Mouse (Mus musculus) liver, adult 2 months (tissue): Measurements from ENCODE around the gene Vwa8. TPM values are rescaled to one million over a fixed set of nuclear protein-coding genes. Genes with fewer than 3 reads are reported as not detected.

Experiments used
- DNase-seq: peaks from one replicate; pipeline ENCODE4 v3.0.0-alpha.2; 2011; ENCODE audit warnings: low read depth, low spot score; ENCODE audit errors: extremely low read depth
- H3K27ac ChIP-seq: fragments of 200-500 bp; replicated peaks from 2 replicates; pipeline ENCODE4 v1.5.1; 2012; ENCODE audit warnings: low read depth, mild to moderate bottlenecking, control low read depth, inconsistent platforms, low read length; ENCODE audit not compliant: insufficient read depth
- H3K27me3 ChIP-seq: fragments of 200-500 bp; 2 replicates; pipeline ENCODE4 v1.6.1; 2012; ENCODE audit warnings: mild to moderate bottlenecking, moderate library complexity, low read length, inconsistent platforms; ENCODE audit not compliant: control insufficient read depth, insufficient read depth
- H3K36me3 ChIP-seq: fragments of 200-500 bp; 2 replicates; pipeline ENCODE4 v1.6.1; 2012; ENCODE audit warnings: low read length, inconsistent platforms; ENCODE audit not compliant: control insufficient read depth, insufficient read depth
- H3K4me1 ChIP-seq: fragments of 200-500 bp; 2 replicates; pipeline ENCODE4 v1.6.1; 2011; ENCODE audit warnings: low read length; ENCODE audit not compliant: control insufficient read depth, insufficient read depth
- H3K4me3 ChIP-seq: fragments of 200-500 bp; 2 replicates; pipeline ENCODE4 v1.5.1; 2011; ENCODE audit warnings: low read depth, mild to moderate bottlenecking, control low read depth, low read length, moderate library complexity; ENCODE audit not compliant: insufficient read depth
- H3K79me2 ChIP-seq: fragments of 200-500 bp; 2 replicates; pipeline ENCODE4 v1.6.1; 2012; ENCODE audit warnings: inconsistent platforms, mild to moderate bottlenecking, low read length, moderate library complexity; ENCODE audit not compliant: control insufficient read depth, insufficient read depth
- H3K9ac ChIP-seq: fragments of 200-500 bp; 2 replicates; pipeline ENCODE4 v1.6.1; 2012; ENCODE audit warnings: low read depth, mild to moderate bottlenecking, control low read depth, inconsistent platforms, low read length
- CTCF ChIP-seq: fragments of 200-500 bp; IDR thresholded peaks from 2 replicates; pipeline ENCODE4 v1.5.1; 2011; ENCODE audit warnings: low read depth, low read length, control low read depth
- POLR2A ChIP-seq: fragments of 200-500 bp; IDR thresholded peaks from 2 replicates; pipeline ENCODE4 v1.6.1; 2011; ENCODE audit warnings: low read length, control low read depth; ENCODE audit not compliant: insufficient read depth; ENCODE audit errors: extremely low read depth
- WGBS: fragments of 180-500 bp; shearing (Covaris S2); methylation state at CpG from one replicate; pipeline ENCODE4 v1.1.7; 2018; 5-methylcytosine and 5-hydroxymethylcytosine counted together
- polyA plus RNA-seq: library from polyadenylated mRNA; depleted of rRNA; stranded (reverse); fragments of >200 nt; gene quantifications from 2 replicates; pipeline ENCODE4 v1.2.3, GENCODE M21; 2012
- total RNA-seq: library from RNA; depleted of rRNA; stranded (reverse); fragments of >200 nt; gene quantifications from 2 replicates; pipeline ENCODE4 v1.2.3, GENCODE M21; 2014

The Vwa8 gene
- total and polyA plus RNA-seq, 2 experiments = 44.0 to 106 TPM

- no peak overlapping the region for H3K4me3 ChIP-seq
- TF ChIP-seq CTCF (no peak), POLR2A (no peak)
- 88% methylated on average over 3 of the region's 3 CpGs for WGBS
- no peaks in the 10 kb centered on the region for H3K27me3 ChIP-seq
- H3K4me1 ChIP-seq = no peaks in the 10 kb centered on the region
- H3K36me3 ChIP-seq = peaks cover 13% of the 10 kb centered on the region; the same call in 1 of the 2 replicates
- H3K27ac ChIP-seq = no peak overlapping the region
- DNase-seq = no peak
- H3K9ac ChIP-seq = no peak overlapping the region
- no peaks in the 10 kb centered on the region for H3K79me2 ChIP-seq
Measured at GRCm38 (mm10) chr14:79136585-79136984, 287.7 kb downstream of the Vwa8 start.

GRCm38 (mm10) chr14:79137100-79137499, 288.2 kb downstream of the Vwa8 start:
- TF ChIP-seq CTCF (no peak), POLR2A (no peak)
- no peak overlapping the region for H3K4me3 ChIP-seq
- no peak overlapping the region for H3K9ac ChIP-seq
- DNase-seq = peak; percentile 13
- peaks cover 14% of the 10 kb centered on the region; the same call in 1 of the 2 replicates for H3K36me3 ChIP-seq
- no peaks in the 10 kb centered on the region for H3K4me1 ChIP-seq
- no peaks in the 10 kb centered on the region for H3K27me3 ChIP-seq
- 87% methylated on average over 8 of the region's 8 CpGs for WGBS
- no peaks in the 10 kb centered on the region for H3K79me2 ChIP-seq
- no peak overlapping the region for H3K27ac ChIP-seq

GRCm38 (mm10) chr14:79139096-79139651, 290.3 kb downstream of the Vwa8 start:
- Histone ChIP-seq H3K4me3 (no peak overlapping the region), H3K4me1 (no peaks in the 10 kb centered on the region), H3K79me2 (no peaks in the 10 kb centered on the region), H3K36me3 (peaks cover 22% of the 10 kb centered on the region), H3K27me3 (no peaks in the 10 kb centered on the region), H3K9ac (no peak overlapping the region), H3K27ac (no peak overlapping the region)
- DNase-seq = no peak
- 92% methylated on average over 6 of the region's 6 CpGs for WGBS
- TF ChIP-seq POLR2A = no peak
- TF ChIP-seq CTCF = peak; percentile 47

GRCm38 (mm10) chr14:79139918-79140825, 291.3 kb downstream of the Vwa8 start:
- DNase-seq = no peak
- 85% methylated on average over 19 of the region's 19 CpGs for WGBS
- no peaks in the 10 kb centered on the region for H3K4me1 ChIP-seq
- H3K36me3 ChIP-seq = peaks cover 27% of the 10 kb centered on the region
- no peaks in the 10 kb centered on the region for H3K79me2 ChIP-seq
- TF ChIP-seq POLR2A (no peak), CTCF (no peak)
- H3K4me3 ChIP-seq = no peak overlapping the region
- H3K9ac ChIP-seq = no peak overlapping the region
- H3K27me3 ChIP-seq = no peaks in the 10 kb centered on the region
- no peak overlapping the region for H3K27ac ChIP-seq

- H3K4me1 ChIP-seq = no peaks in the 10 kb centered on the region
- no peak overlapping the region for H3K27ac ChIP-seq
- DNase-seq = peak; percentile 60
- H3K79me2 ChIP-seq = no peaks in the 10 kb centered on the region
- TF ChIP-seq POLR2A = no peak
- H3K27me3 ChIP-seq = no peaks in the 10 kb centered on the region
- H3K36me3 ChIP-seq = peaks cover 24% of the 10 kb centered on the region
- H3K9ac ChIP-seq = no peak overlapping the region
- no peak overlapping the region for H3K4me3 ChIP-seq
- 83% methylated on average over 2 of the region's 2 CpGs for WGBS
Measured at GRCm38 (mm10) chr14:79140826-79141219, 292.0 kb downstream of the Vwa8 start.

GRCm38 (mm10) chr14:79142342-79142741, 293.5 kb downstream of the Vwa8 start:
- WGBS = 91% methylated on average over 4 of the region's 4 CpGs
- H3K9ac ChIP-seq = no peak overlapping the region
- H3K27ac ChIP-seq = no peak overlapping the region
- no peak overlapping the region for H3K4me3 ChIP-seq
- no peaks in the 10 kb centered on the region for H3K4me1 ChIP-seq
- no peak for TF ChIP-seq CTCF
- no peak for TF ChIP-seq POLR2A
- H3K27me3 ChIP-seq = no peaks in the 10 kb centered on the region
- DNase-seq = no peak
- no peaks in the 10 kb centered on the region for H3K79me2 ChIP-seq
- peaks cover 21% of the 10 kb centered on the region for H3K36me3 ChIP-seq
